Mouse (Mus musculus): ENCODE measurements at regions not wholly inside any gene's neighbourhood (a gene's known extent, or its start where the extent isn't known, plus 50 kb on each side); places are given as distances from the start of the nearest gene placed in this dataset.

- TF ChIP-seq SRF (IDR thresholded peaks at IDR 0.05; ENCODE audit: control insufficient read depth, insufficient read length, low read depth) = no peak
- no peak for TF ChIP-seq MAX (IDR thresholded peaks at IDR 0.05; ENCODE audit: low read depth)
- TF ChIP-seq MYOD1 (IDR thresholded peaks at IDR 0.05; ENCODE audit: control insufficient read depth in 1 of 3, insufficient read length in 2 of 3, low read depth in 2 of 3) = peak in 2 of 3 experiments; percentile 87 to 93
- TF ChIP-seq TCF12 (IDR thresholded peaks at IDR 0.05; ENCODE audit: insufficient read depth, poor library complexity, severe bottlenecking) = peak; percentile 74
- no peak for TF ChIP-seq POLR2A (IDR thresholded peaks at IDR 0.05; ENCODE audit: insufficient read length, low read depth)
- no peak for TF ChIP-seq POLR2AphosphoS2 (IDR thresholded peaks at IDR 0.05; ENCODE audit: insufficient read length, low read depth)
Measured at GRCm38 (mm10) chr2:128318956-128319355, 193.1 kb downstream of the Bcl2l11 start.
